Mouse (Mus musculus) gastrocnemius, adult 2 months (tissue): Measurements from ENCODE around the gene Gm49711. TPM values are rescaled to one million over a fixed set of nuclear protein-coding genes. Genes with fewer than 3 reads are reported as not detected.
A peak's percentile ranks its signal among the peaks of the same experiment; 100 is the strongest.
"Not testable (repeated sequence)": the region's sequence is repeated elsewhere in the genome, so short reads cannot be mapped to it uniquely, and the experiment has no call there.

Experiments used
- DNase-seq: peaks from one replicate; pipeline ENCODE4 v3.0.0; 2022
- H3K27ac ChIP-seq: fragments of 200-600 bp; 2 replicates; pipeline ENCODE4 v1.8.1; 2022; ENCODE audit warnings: mild to moderate bottlenecking
- H3K4me3 ChIP-seq: fragments of 200-600 bp; 2 replicates; pipeline ENCODE4 v1.8.1; 2022; ENCODE audit warnings: mild to moderate bottlenecking, moderate library complexity
- CTCF ChIP-seq: fragments of 200-600 bp; IDR thresholded peaks from 2 replicates; pipeline ENCODE4 v1.8.1; 2022; ENCODE audit warnings: antibody characterized with exemption, mild to moderate bottlenecking, moderate library complexity
- intact Hi-C: fragments of 180-260 bp; cut with DNase I; formaldehyde crosslinking; loops from one replicate; pipeline ENCODE4 v1.15.1; 2025
- total RNA-seq, 2 experiments: library from RNA; stranded (reverse); gene quantifications; 2 replicates each; pipeline ENCODE4 v1.2.3; 2021

Gm49711 gene
- total RNA-seq, 2 experiments from 2014 or later = not detected

DNA sequence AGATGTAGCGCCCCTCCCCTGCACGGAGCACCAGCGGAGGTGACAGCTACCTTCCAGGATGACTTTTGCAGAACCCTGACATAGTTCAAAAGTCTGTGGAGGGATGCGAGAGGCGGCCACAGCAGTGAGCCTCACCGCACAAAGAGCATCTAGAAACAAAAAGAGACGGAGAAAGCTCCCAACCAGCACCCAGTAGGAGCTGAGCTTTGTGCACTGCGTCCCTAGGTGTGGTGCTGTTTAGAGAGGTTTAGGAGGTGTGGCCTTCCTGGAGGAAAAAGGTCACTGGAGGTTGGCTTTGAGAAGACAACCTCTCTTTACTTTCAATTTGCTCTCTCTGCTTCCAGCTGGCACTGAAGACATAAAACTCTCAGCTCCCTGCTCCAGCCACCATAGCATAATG lies 121.2 kb downstream of the Gm49711 start:
- H3K27ac ChIP-seq = no peak overlapping the region
- intact Hi-C loops = loop anchor here (5.0 kb wide), 1 partner anchor 242 kb away; no protein-coding TSS in a partner anchor
- no peak for DNase-seq
- no peak for TF ChIP-seq CTCF
- H3K4me3 ChIP-seq = no peak overlapping the region

DNA sequence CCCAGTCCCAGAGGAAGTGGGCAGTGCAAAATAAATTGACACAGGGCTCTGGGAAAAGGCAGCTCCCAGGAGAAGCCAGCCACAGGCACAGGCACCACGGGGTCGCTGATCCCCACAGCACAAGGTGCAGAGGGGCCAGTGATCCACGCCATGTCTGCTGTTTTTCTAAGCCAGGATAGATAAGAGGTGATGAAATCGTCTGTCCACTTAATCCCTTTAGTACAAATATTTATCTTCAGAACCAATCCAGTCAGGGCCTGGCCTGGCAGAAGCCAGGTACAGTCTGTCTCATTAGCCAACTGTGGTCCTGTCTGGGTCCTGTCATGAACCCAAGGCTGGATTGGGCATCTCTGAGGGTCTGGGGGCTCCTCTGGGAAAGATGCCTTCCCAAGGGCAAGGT lies 125.4 kb downstream of the Gm49711 start:
- no peak for DNase-seq
- Histone ChIP-seq H3K27ac (no peak overlapping the region), H3K4me3 (no peak overlapping the region)
- intact Hi-C loops = no loop called here
- no peak for TF ChIP-seq CTCF

DNA sequence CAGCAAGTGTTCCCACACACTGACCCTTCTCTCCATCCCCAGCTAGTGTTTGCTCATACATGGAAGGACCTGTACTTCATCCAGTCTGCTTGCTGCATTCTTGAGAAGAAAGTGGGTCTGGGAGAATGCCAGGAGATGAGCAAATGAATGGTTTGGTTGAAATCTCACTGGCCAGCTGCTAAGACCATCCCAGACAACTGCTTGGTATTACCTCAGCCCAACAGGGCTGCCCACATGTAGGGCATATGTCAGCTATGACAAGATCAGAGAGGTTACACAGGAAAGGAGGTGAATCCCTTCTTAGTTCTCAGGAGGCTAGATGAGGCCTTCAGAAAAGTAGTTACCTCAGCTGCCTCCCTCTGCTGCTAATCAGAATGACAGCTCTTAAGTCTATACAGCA lies 132.5 kb downstream of the Gm49711 start:
- no peak for TF ChIP-seq CTCF
- intact Hi-C loops = no loop called here
- H3K27ac ChIP-seq = no peak overlapping the region
- no peak overlapping the region for H3K4me3 ChIP-seq
- DNase-seq = no peak

DNA sequence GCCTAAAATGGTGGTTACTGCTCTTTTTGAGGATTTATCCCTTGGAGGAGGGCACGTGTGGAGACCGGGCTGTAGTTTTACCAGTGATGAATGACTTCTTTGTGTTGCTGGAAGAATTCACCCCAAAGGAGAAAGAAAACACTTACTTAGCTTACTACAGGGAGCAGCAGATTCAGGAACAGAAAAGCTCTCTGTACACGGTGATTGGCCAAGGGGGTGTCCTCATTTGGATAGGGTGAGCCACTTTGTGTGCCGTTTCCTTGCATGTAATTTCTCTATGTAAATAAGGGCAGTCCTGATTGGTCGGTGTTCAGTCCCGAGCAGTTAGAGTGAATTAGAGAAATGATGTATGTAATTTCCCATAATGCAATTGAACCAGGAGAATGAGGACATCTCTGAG lies 137.0 kb downstream of the Gm49711 start:
- intact Hi-C loops = no loop called here
- no peak for TF ChIP-seq CTCF
- H3K27ac ChIP-seq = no peak overlapping the region
- DNase-seq = no peak
- H3K4me3 ChIP-seq = no peak overlapping the region

DNA sequence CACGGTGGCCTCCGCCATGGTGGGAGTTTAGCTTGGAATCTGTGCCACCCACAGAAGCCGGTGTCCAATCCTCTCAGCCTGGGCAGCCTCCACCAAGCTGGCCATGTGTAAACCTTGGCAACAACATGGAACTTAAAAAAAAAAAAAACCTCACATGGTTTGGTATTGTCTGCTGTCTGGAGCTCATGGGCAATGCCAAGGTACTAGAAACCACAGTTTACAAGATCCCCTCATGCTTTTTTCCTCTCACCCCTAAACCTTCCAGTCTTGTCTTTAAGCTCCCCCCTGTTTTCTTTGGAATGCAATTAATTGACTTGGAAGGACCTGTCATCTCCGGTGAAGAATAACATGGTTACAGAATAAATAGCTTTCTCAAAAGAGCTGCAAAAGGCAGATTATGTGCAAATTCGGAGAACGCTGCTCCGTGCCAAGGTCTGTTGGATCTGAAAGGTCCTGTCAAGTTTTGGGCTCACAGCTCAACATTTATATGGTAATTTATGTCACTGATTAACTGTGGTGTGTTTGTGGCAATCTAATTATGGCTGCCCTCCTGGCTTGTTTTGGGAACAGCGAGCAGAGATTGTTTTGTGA lies 138.7 kb downstream of the Gm49711 start:
- H3K27ac ChIP-seq = no peak overlapping the region
- no peak overlapping the region for H3K4me3 ChIP-seq
- DNase-seq = no peak
- intact Hi-C loops = no loop called here
- no peak for TF ChIP-seq CTCF

GRCm38 (mm10) chr16:92200615-92201014 lies 142.5 kb downstream of the Gm49711 start:
- peak; percentile 33 for DNase-seq
- Histone ChIP-seq H3K4me3 (no peak overlapping the region), H3K27ac (no peak overlapping the region)
- intact Hi-C loops = no loop called here
- no peak for TF ChIP-seq CTCF

DNA sequence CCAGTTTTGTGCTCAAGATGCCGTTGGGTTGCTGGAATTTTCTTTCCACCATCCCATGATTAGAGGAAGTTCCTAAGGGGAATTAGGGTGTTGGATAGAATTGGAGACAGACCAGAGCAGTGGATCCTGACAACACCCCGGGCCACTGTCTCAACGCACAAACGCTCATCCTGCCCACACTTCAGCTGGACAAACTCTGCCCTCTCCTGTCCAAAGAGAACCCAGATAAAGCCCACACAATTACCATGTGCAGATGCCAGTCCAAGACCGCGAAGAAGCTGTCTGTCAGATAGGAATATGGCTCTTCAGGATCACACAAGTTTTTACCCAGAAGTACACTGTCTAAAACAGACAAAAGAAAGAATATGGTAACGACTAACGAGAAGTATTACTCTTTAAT lies 145.5 kb downstream of the Gm49711 start:
- no peak for DNase-seq
- intact Hi-C loops = no loop called here
- Histone ChIP-seq H3K27ac (no peak overlapping the region), H3K4me3 (no peak overlapping the region)
- peak; percentile 4; the same call in 1 of the 2 replicates for TF ChIP-seq CTCF

- intact Hi-C loops = no loop called here
- Histone ChIP-seq H3K4me3 (no peak overlapping the region), H3K27ac (peak overlapping the region; percentile 20; the same call in 1 of the 2 replicates)
- TF ChIP-seq CTCF = no peak
- no peak for DNase-seq
Observed at GRCm38 (mm10) chr16:92209291-92209781, 151.2 kb downstream of the Gm49711 start.

GRCm38 (mm10) chr16:92210316-92210715 lies 152.2 kb downstream of the Gm49711 start:
- H3K4me3 ChIP-seq, DNase-seq, intact Hi-C loops, H3K27ac ChIP-seq: not testable (repeated sequence)

GRCm38 (mm10) chr16:92213911-92214310 lies 155.8 kb downstream of the Gm49711 start:
- intact Hi-C loops, DNase-seq, H3K4me3 ChIP-seq, H3K27ac ChIP-seq: not testable (repeated sequence)

GRCm38 (mm10) chr16:92215599-92216390 lies 157.7 kb downstream of the Gm49711 start:
- H3K4me3 ChIP-seq = no peak overlapping the region
- intact Hi-C loops = no loop called here
- TF ChIP-seq CTCF = no peak
- peak overlapping the region; percentile 38 for H3K27ac ChIP-seq
- DNase-seq = peak; percentile 35

DNA sequence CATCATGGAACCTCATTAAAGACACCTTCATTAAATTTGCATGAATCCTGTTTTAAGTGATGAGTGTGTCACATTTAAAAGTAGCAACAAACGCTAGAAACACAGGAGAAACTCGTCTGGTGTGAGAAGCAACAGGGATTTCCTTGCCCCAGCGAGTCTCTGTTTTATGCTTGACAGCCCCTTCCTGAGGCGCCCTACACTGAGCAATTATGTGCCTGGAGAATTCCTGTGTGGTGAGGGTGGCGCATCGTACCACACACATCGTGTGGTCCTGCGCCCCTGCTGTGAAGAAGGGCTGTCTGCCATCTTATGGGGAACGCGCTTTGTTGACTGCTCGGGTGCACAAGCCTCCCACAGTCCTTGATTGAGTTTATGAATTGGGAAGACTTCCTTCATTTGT lies 162.6 kb downstream of the Gm49711 start:
- DNase-seq = no peak
- Histone ChIP-seq H3K27ac (no peak overlapping the region), H3K4me3 (no peak overlapping the region)
- intact Hi-C loops = no loop called here
- no peak for TF ChIP-seq CTCF

GRCm38 (mm10) chr16:92228332-92228919 lies 170.3 kb downstream of the Gm49711 start:
- Histone ChIP-seq H3K4me3 (no peak overlapping the region), H3K27ac (no peak overlapping the region)
- TF ChIP-seq CTCF = no peak
- DNase-seq = peak; percentile 25
- intact Hi-C loops = no loop called here
